Mouse (Mus musculus) left cerebral cortex, postnatal 4 days (tissue): ENCODE data around the gene Olfr553. TPM values are rescaled to one million over a fixed set of nuclear protein-coding genes. Genes with fewer than 3 reads are reported as not detected.

Source experiments
- total RNA-seq, 2 experiments: library from RNA; stranded (reverse); gene quantifications; 2 replicates each; pipeline ENCODE4 v1.2.3; 2021

Gene Olfr553
- total RNA-seq, 2 experiments from 2014 or later = not detected

Other genes with a start within 250 kb of the Olfr553 start
- 10 to 100 TPM; 24.8 to 25.0 TPM for gene Rrm1, start 176.5 kb downstream of the Olfr553 start, total RNA-seq
- gene Olfr543, start 136.5 kb downstream of the Olfr553 start, total RNA-seq = not detected
- gene Olfr544, start 129.9 kb downstream of the Olfr553 start, total RNA-seq = not detected
- gene Olfr545, start 118.6 kb downstream of the Olfr553 start, total RNA-seq = not detected
- gene Olfr547, start 83.5 kb downstream of the Olfr553 start, total RNA-seq = not detected
- not detected for gene Olfr548-ps1, start 77.3 kb downstream of the Olfr553 start, total RNA-seq
- gene Olfr549, start 68.3 kb downstream of the Olfr553 start, total RNA-seq = not detected
- 1 to 10 TPM; 1.9 to 2.3 TPM for gene Trim21, start 52.7 kb downstream of the Olfr553 start, total RNA-seq
- under 1 TPM in 1 of 2 experiments, not detected in 1; 0.08 TPM for gene Olfr550, start 46.8 kb downstream of the Olfr553 start, total RNA-seq
- not detected for gene Olfr551, start 26.3 kb downstream of the Olfr553 start, total RNA-seq
- gene Olfr552, start 20.4 kb downstream of the Olfr553 start, total RNA-seq = not detected
- not detected for gene Olfr554, start 20.2 kb upstream of the Olfr553 start, total RNA-seq
- gene Olfr555, start 40.6 kb upstream of the Olfr553 start, total RNA-seq = not detected
- gene Olfr556, start 46.7 kb upstream of the Olfr553 start, total RNA-seq = not detected
- 1 to 10 TPM; 5.9 to 6.1 TPM for gene Trim68, start 69.1 kb upstream of the Olfr553 start, total RNA-seq
- gene Olfr557, start 77.7 kb upstream of the Olfr553 start, total RNA-seq = not detected
- under 1 TPM; 0.12 to 0.14 TPM for gene Olfr558, start 84.0 kb upstream of the Olfr553 start, total RNA-seq
- not detected for gene Olfr33, start 100.9 kb upstream of the Olfr553 start, total RNA-seq
- gene Olfr559, start 109.3 kb upstream of the Olfr553 start, total RNA-seq = not detected
- gene Olfr560, start 141.1 kb upstream of the Olfr553 start, total RNA-seq = not detected
- gene Olfr78, start 141.3 kb upstream of the Olfr553 start, total RNA-seq = under 1 TPM; 0.28 to 0.36 TPM
- gene Olfr561, start 153.0 kb upstream of the Olfr553 start, total RNA-seq = not detected
- gene Olfr564, start 185.3 kb upstream of the Olfr553 start, total RNA-seq = not detected
- not detected for gene Olfr566, start 240.5 kb upstream of the Olfr553 start, total RNA-seq